Mouse (Mus musculus): ENCODE results near the gene Hmga1b. TPM values are rescaled to one million over a fixed set of nuclear protein-coding genes. Genes with fewer than 3 reads are reported as not detected.

Gene Hmga1b
- polyA plus RNA-seq, 1 experiment from 2014 or later, result 9.3 TPM

GRCm38 (mm10) chr11:120792652-120793051, 30.1 kb downstream of the Hmga1b start:
- no peaks in the 10 kb centered on the region for H3K27me3 ChIP-seq (replicated peaks)
- WGBS, result 95% methylated on average over 9 of the region's 9 CpGs
- H3K9me3 ChIP-seq, result no peaks in the 10 kb centered on the region
- H3K36me3 ChIP-seq, result peaks cover 52% of the 10 kb centered on the region
- H3K9ac ChIP-seq, result no peak overlapping the region
- ATAC-seq (ENCODE audit: insufficient read depth, low FRiP score, low read depth), result no peak
- H3K4me2 ChIP-seq, result no peak overlapping the region
- H3K4me1 ChIP-seq, result peaks cover 12% of the 10 kb centered on the region
- H3K27ac ChIP-seq, result no peak overlapping the region
- no peak overlapping the region for H3K4me3 ChIP-seq (replicated peaks)

GRCm38 (mm10) chr11:120795756-120796613, 33.4 kb downstream of the Hmga1b start, which contains the start of gene Dus1l:
Dus1l (minus strand) TSS chr11:120796403.
- peak; percentile 84 for ATAC-seq (ENCODE audit: insufficient read depth, low FRiP score, low read depth)
- whole genome bisulfite sequencing, result 1% methylated on average over 59 of the region's 59 CpGs
- H3K4me2 ChIP-seq, result peak within 1 kb of the TSS; percentile 90
- no peaks in the 10 kb centered on the region for H3K27me3 ChIP-seq (replicated peaks)
- peaks cover 31% of the 10 kb centered on the region for H3K36me3 ChIP-seq
- H3K4me1 ChIP-seq, result peaks cover 18% of the 10 kb centered on the region
- peak within 1 kb of the TSS; percentile 53; the same call in 1 of the 2 replicates for H3K27ac ChIP-seq
- no peaks in the 10 kb centered on the region for H3K9me3 ChIP-seq
- H3K9ac ChIP-seq, result peak within 1 kb of the TSS; percentile 92
- peak within 1 kb of the TSS; percentile 93 for H3K4me3 ChIP-seq (replicated peaks)

- peaks cover 25% of the 10 kb centered on the region for H3K36me3 ChIP-seq
- H3K4me3 ChIP-seq (replicated peaks), result peak overlapping the region; percentile 93
- no peak for ATAC-seq (ENCODE audit: insufficient read depth, low FRiP score, low read depth)
- 29% methylated on average over 8 of the region's 8 CpGs for WGBS
- H3K9me3 ChIP-seq, result no peaks in the 10 kb centered on the region
- H3K4me1 ChIP-seq, result peaks cover 18% of the 10 kb centered on the region
- H3K27ac ChIP-seq, result peak overlapping the region; percentile 53; the same call in 1 of the 2 replicates
- H3K4me2 ChIP-seq, result peak overlapping the region; percentile 90
- no peaks in the 10 kb centered on the region for H3K27me3 ChIP-seq (replicated peaks)
- H3K9ac ChIP-seq, result no peak overlapping the region
Observed at GRCm38 (mm10) chr11:120796614-120796946, 34.0 kb downstream of the Hmga1b start.

- no peaks in the 10 kb centered on the region for H3K9me3 ChIP-seq
- WGBS, result 81% methylated on average over 3 of the region's 3 CpGs
- no peak overlapping the region for H3K4me2 ChIP-seq
- no peak overlapping the region for H3K27ac ChIP-seq
- H3K4me1 ChIP-seq, result peaks cover 18% of the 10 kb centered on the region
- H3K4me3 ChIP-seq (replicated peaks), result no peak overlapping the region
- ATAC-seq (ENCODE audit: insufficient read depth, low FRiP score, low read depth), result no peak
- no peaks in the 10 kb centered on the region for H3K27me3 ChIP-seq (replicated peaks)
- peaks cover 11% of the 10 kb centered on the region for H3K36me3 ChIP-seq
- H3K9ac ChIP-seq, result no peak overlapping the region
Observed at GRCm38 (mm10) chr11:120798244-120798643, 35.6 kb downstream of the Hmga1b start.

GRCm38 (mm10) chr11:120799316-120799890, 36.8 kb downstream of the Hmga1b start:
- H3K36me3 ChIP-seq, result peaks cover 2% of the 10 kb centered on the region
- 63% methylated on average over 6 of the region's 6 CpGs for WGBS
- ATAC-seq (ENCODE audit: insufficient read depth, low FRiP score, low read depth), result no peak
- H3K9me3 ChIP-seq, result no peaks in the 10 kb centered on the region
- H3K27ac ChIP-seq, result no peak overlapping the region
- H3K4me3 ChIP-seq (replicated peaks), result no peak overlapping the region
- H3K9ac ChIP-seq, result no peak overlapping the region
- H3K4me1 ChIP-seq, result peaks cover 18% of the 10 kb centered on the region
- no peak overlapping the region for H3K4me2 ChIP-seq
- H3K27me3 ChIP-seq (replicated peaks), result no peaks in the 10 kb centered on the region

- Histone ChIP-seq H3K36me3 (0 out of 2 replicates have a peak, but pooled peaks cover 5% of the 10 kb centered on the region), H3K27ac (no peak overlapping the region), H3K9me3 (no peaks in the 10 kb centered on the region), H3K4me3 (replicated peaks) (no peak overlapping the region), H3K27me3 (replicated peaks) (no peaks in the 10 kb centered on the region), H3K9ac (no peak overlapping the region), H3K4me2 (0 out of 2 replicates have a peak overlapping the region, but pooled peaks have one; percentile 20), H3K4me1 (peaks cover 11% of the 10 kb centered on the region)
- WGBS, result 10% methylated on average over 10 of the region's 10 CpGs
- ATAC-seq (ENCODE audit: insufficient read depth, low FRiP score, low read depth), result peak; percentile 56; the same call in 1 of the 2 replicates
Observed at GRCm38 (mm10) chr11:120800061-120800904, 37.7 kb downstream of the Hmga1b start.

DNA sequence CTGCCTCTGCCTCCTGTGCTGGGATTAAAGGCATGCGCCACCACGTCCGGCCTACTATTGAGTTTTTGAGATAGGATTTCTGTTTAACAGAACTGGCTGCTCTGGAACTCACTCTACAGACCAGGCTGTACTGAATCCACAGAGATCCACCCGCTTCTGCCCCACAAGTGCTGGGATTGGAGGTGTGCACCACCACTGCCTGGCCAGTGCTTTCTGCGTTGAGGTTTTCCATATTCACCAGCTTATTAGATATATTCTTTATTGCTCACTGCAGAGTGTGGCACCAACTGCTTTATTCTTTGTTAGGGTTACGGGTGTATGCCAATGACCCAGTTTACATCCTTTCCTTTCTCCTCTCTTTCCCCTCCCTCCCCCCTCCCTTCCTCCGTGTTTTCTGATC, 41.7 kb downstream of the Hmga1b start:
- no peak for ATAC-seq (ENCODE audit: insufficient read depth, low FRiP score, low read depth)
- Histone ChIP-seq H3K27me3 (replicated peaks) (no peaks in the 10 kb centered on the region), H3K36me3 (peaks cover 44% of the 10 kb centered on the region), H3K9ac (no peak overlapping the region), H3K27ac (no peak overlapping the region), H3K4me2 (no peak overlapping the region), H3K9me3 (no peaks in the 10 kb centered on the region), H3K4me1 (peaks cover 6% of the 10 kb centered on the region), H3K4me3 (replicated peaks) (no peak overlapping the region)
- 77% methylated on average over 7 of the region's 7 CpGs for WGBS

- Histone ChIP-seq H3K4me1 (peaks cover 5% of the 10 kb centered on the region), H3K4me2 (no peak overlapping the region), H3K9ac (no peak overlapping the region), H3K9me3 (no peaks in the 10 kb centered on the region), H3K36me3 (peaks cover 48% of the 10 kb centered on the region), H3K4me3 (replicated peaks) (no peak overlapping the region), H3K27ac (no peak overlapping the region), H3K27me3 (replicated peaks) (no peaks in the 10 kb centered on the region)
- 63% methylated on average over 4 of the region's 4 CpGs for WGBS
- ATAC-seq (ENCODE audit: insufficient read depth, low FRiP score, low read depth), result no peak
Observed at GRCm38 (mm10) chr11:120804769-120805168, 42.2 kb downstream of the Hmga1b start.

GRCm38 (mm10) chr11:120805375-120806298, 43.0 kb downstream of the Hmga1b start:
- ATAC-seq (ENCODE audit: insufficient read depth, low FRiP score, low read depth), result no peak
- peaks cover 57% of the 10 kb centered on the region for H3K36me3 ChIP-seq
- no peak overlapping the region for H3K4me3 ChIP-seq (replicated peaks)
- no peak overlapping the region for H3K4me2 ChIP-seq
- WGBS, result 79% methylated on average over 7 of the region's 7 CpGs
- H3K27me3 ChIP-seq (replicated peaks), result no peaks in the 10 kb centered on the region
- H3K9ac ChIP-seq, result no peak overlapping the region
- H3K27ac ChIP-seq, result no peak overlapping the region
- no peaks in the 10 kb centered on the region for H3K4me1 ChIP-seq
- no peaks in the 10 kb centered on the region for H3K9me3 ChIP-seq

DNA sequence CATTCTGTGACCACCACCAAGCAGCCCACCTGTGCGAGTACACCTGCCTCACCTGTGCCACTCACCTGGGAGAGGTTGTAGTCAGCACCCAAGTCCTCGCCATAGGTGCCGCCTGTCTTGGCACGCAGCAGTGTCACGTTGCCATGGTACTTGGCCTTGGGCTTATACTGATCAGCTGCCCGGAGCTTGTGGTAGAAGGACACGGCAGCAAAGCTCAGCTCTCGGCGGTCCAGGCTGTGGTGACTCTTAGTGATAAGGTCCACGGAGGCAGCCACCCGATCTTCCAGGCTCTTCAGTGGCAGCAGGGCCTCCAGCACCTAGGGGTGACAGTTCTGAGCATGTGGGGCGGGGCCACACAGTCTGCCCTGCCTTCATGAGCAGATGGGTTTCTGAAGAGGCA, 45.4 kb downstream of the Hmga1b start:
- H3K4me3 ChIP-seq (replicated peaks), result no peak overlapping the region
- no peaks in the 10 kb centered on the region for H3K4me1 ChIP-seq
- no peaks in the 10 kb centered on the region for H3K9me3 ChIP-seq
- no peak overlapping the region for H3K27ac ChIP-seq
- H3K4me2 ChIP-seq, result no peak overlapping the region
- 92% methylated on average over 12 of the region's 12 CpGs for whole genome bisulfite sequencing
- H3K27me3 ChIP-seq (replicated peaks), result no peaks in the 10 kb centered on the region
- peaks cover 81% of the 10 kb centered on the region for H3K36me3 ChIP-seq
- ATAC-seq (ENCODE audit: insufficient read depth, low FRiP score, low read depth), result no peak
- no peak overlapping the region for H3K9ac ChIP-seq

GRCm38 (mm10) chr11:120812068-120812467, 49.5 kb downstream of the Hmga1b start:
- H3K27ac ChIP-seq, result no peak overlapping the region
- no peaks in the 10 kb centered on the region for H3K9me3 ChIP-seq
- no peaks in the 10 kb centered on the region for H3K27me3 ChIP-seq (replicated peaks)
- peaks cover 98% of the 10 kb centered on the region for H3K36me3 ChIP-seq
- no peak overlapping the region for H3K9ac ChIP-seq
- ATAC-seq (ENCODE audit: insufficient read depth, low FRiP score, low read depth), result no peak
- no peaks in the 10 kb centered on the region for H3K4me1 ChIP-seq
- WGBS, result 94% methylated on average over 16 of the region's 16 CpGs
- no peak overlapping the region for H3K4me3 ChIP-seq (replicated peaks)
- H3K4me2 ChIP-seq, result no peak overlapping the region
